Mouse (Mus musculus): ENCODE results near the gene Pdzk1. TPM values are rescaled to one million over a fixed set of nuclear protein-coding genes. Genes with fewer than 3 reads are reported as not detected.

Gene Pdzk1
- polyA plus RNA-seq, 1 experiment from 2014 or later: not detected

GRCm38 (mm10) chr3:96836414-96836813 lies 7.3 kb downstream of the Pdzk1 start:
- H3K9ac ChIP-seq: no peak overlapping the region
- H3K4me3 ChIP-seq (replicated peaks): no peak overlapping the region
- no peaks in the 10 kb centered on the region for H3K36me3 ChIP-seq
- no peak for ATAC-seq (ENCODE audit: insufficient number of reproducible peaks, low FRiP score, low TSS enrichment, low read depth)
- no peak overlapping the region for H3K27ac ChIP-seq (replicated peaks)
- WGBS: 75% methylated on average over 2 of the region's 2 CpGs
- no peak overlapping the region for H3K4me2 ChIP-seq (replicated peaks)
- no peaks in the 10 kb centered on the region for H3K9me3 ChIP-seq (replicated peaks)
- no peaks in the 10 kb centered on the region for H3K4me1 ChIP-seq
- H3K27me3 ChIP-seq: no peaks in the 10 kb centered on the region

GRCm38 (mm10) chr3:96838996-96839645 lies 10.0 kb downstream of the Pdzk1 start:
- Histone ChIP-seq H3K4me3 (replicated peaks) (no peak overlapping the region), H3K27ac (replicated peaks) (no peak overlapping the region), H3K9me3 (replicated peaks) (no peaks in the 10 kb centered on the region), H3K27me3 (no peaks in the 10 kb centered on the region), H3K4me1 (no peaks in the 10 kb centered on the region), H3K4me2 (replicated peaks) (no peak overlapping the region), H3K36me3 (no peaks in the 10 kb centered on the region), H3K9ac (no peak overlapping the region)
- ATAC-seq (ENCODE audit: insufficient number of reproducible peaks, low FRiP score, low TSS enrichment, low read depth): no peak
- WGBS: 71% methylated on average over 7 of the region's 7 CpGs

- 91% methylated on average over 6 of the region's 6 CpGs for WGBS
- Histone ChIP-seq H3K9ac (no peak overlapping the region), H3K27me3 (no peaks in the 10 kb centered on the region), H3K27ac (replicated peaks) (no peak overlapping the region), H3K4me1 (no peaks in the 10 kb centered on the region), H3K9me3 (replicated peaks) (no peaks in the 10 kb centered on the region), H3K36me3 (no peaks in the 10 kb centered on the region), H3K4me2 (replicated peaks) (no peak overlapping the region), H3K4me3 (replicated peaks) (no peak overlapping the region)
- no peak for ATAC-seq (ENCODE audit: insufficient number of reproducible peaks, low FRiP score, low TSS enrichment, low read depth)
These were observed 16.1 kb downstream of the Pdzk1 start for GRCm38 (mm10) chr3:96845191-96845590.

GRCm38 (mm10) chr3:96845806-96846205 lies 16.7 kb downstream of the Pdzk1 start:
- H3K4me3 ChIP-seq (replicated peaks): no peak overlapping the region
- no peak for ATAC-seq (ENCODE audit: insufficient number of reproducible peaks, low FRiP score, low TSS enrichment, low read depth)
- no peak overlapping the region for H3K27ac ChIP-seq (replicated peaks)
- no peak overlapping the region for H3K4me2 ChIP-seq (replicated peaks)
- H3K9ac ChIP-seq: no peak overlapping the region
- H3K9me3 ChIP-seq (replicated peaks): no peaks in the 10 kb centered on the region
- H3K4me1 ChIP-seq: no peaks in the 10 kb centered on the region
- WGBS: 86% methylated on average over 9 of the region's 9 CpGs
- no peaks in the 10 kb centered on the region for H3K27me3 ChIP-seq
- no peaks in the 10 kb centered on the region for H3K36me3 ChIP-seq

- Histone ChIP-seq H3K4me3 (replicated peaks) (no peak overlapping the region), H3K36me3 (no peaks in the 10 kb centered on the region), H3K4me2 (replicated peaks) (no peak overlapping the region), H3K9ac (no peak overlapping the region), H3K27ac (replicated peaks) (no peak overlapping the region), H3K27me3 (no peaks in the 10 kb centered on the region), H3K4me1 (no peaks in the 10 kb centered on the region), H3K9me3 (replicated peaks) (no peaks in the 10 kb centered on the region)
- no peak for ATAC-seq (ENCODE audit: insufficient number of reproducible peaks, low FRiP score, low TSS enrichment, low read depth)
- WGBS: 79% methylated on average over 12 of the region's 12 CpGs
These were observed 17.9 kb downstream of the Pdzk1 start for GRCm38 (mm10) chr3:96846985-96847384.

- H3K9ac ChIP-seq: no peak overlapping the region
- H3K9me3 ChIP-seq (replicated peaks): no peaks in the 10 kb centered on the region
- H3K4me1 ChIP-seq: no peaks in the 10 kb centered on the region
- H3K4me2 ChIP-seq (replicated peaks): no peak overlapping the region
- H3K27me3 ChIP-seq: no peaks in the 10 kb centered on the region
- no peak for ATAC-seq (ENCODE audit: insufficient number of reproducible peaks, low FRiP score, low TSS enrichment, low read depth)
- WGBS: 36% methylated on average over 6 of the region's 6 CpGs
- no peak overlapping the region for H3K27ac ChIP-seq (replicated peaks)
- H3K4me3 ChIP-seq (replicated peaks): no peak overlapping the region
- no peaks in the 10 kb centered on the region for H3K36me3 ChIP-seq
These were observed 18.6 kb downstream of the Pdzk1 start for GRCm38 (mm10) chr3:96847661-96848060.

GRCm38 (mm10) chr3:96848470-96848869 lies 19.4 kb downstream of the Pdzk1 start:
- no peak overlapping the region for H3K27ac ChIP-seq (replicated peaks)
- no peak overlapping the region for H3K9ac ChIP-seq
- no peaks in the 10 kb centered on the region for H3K9me3 ChIP-seq (replicated peaks)
- no peak for ATAC-seq (ENCODE audit: insufficient number of reproducible peaks, low FRiP score, low TSS enrichment, low read depth)
- WGBS: 76% methylated on average over 7 of the region's 8 CpGs
- H3K4me3 ChIP-seq (replicated peaks): no peak overlapping the region
- no peaks in the 10 kb centered on the region for H3K27me3 ChIP-seq
- H3K4me1 ChIP-seq: no peaks in the 10 kb centered on the region
- no peak overlapping the region for H3K4me2 ChIP-seq (replicated peaks)
- no peaks in the 10 kb centered on the region for H3K36me3 ChIP-seq

- WGBS: 79% methylated on average over 2 of the region's 2 CpGs
- Histone ChIP-seq H3K9me3 (replicated peaks) (no peaks in the 10 kb centered on the region), H3K4me1 (no peaks in the 10 kb centered on the region), H3K4me3 (replicated peaks) (no peak overlapping the region), H3K9ac (no peak overlapping the region), H3K27ac (replicated peaks) (no peak overlapping the region), H3K36me3 (no peaks in the 10 kb centered on the region), H3K4me2 (replicated peaks) (no peak overlapping the region), H3K27me3 (no peaks in the 10 kb centered on the region)
- no peak for ATAC-seq (ENCODE audit: insufficient number of reproducible peaks, low FRiP score, low TSS enrichment, low read depth)
These were observed 20.2 kb downstream of the Pdzk1 start for GRCm38 (mm10) chr3:96849168-96849727.

- H3K9ac ChIP-seq: no peak overlapping the region
- H3K4me2 ChIP-seq (replicated peaks): no peak overlapping the region
- H3K27ac ChIP-seq (replicated peaks): no peak overlapping the region
- no peak for ATAC-seq (ENCODE audit: insufficient number of reproducible peaks, low FRiP score, low TSS enrichment, low read depth)
- no peaks in the 10 kb centered on the region for H3K27me3 ChIP-seq
- 74% methylated on average over 6 of the region's 6 CpGs for WGBS
- H3K4me3 ChIP-seq (replicated peaks): no peak overlapping the region
- H3K36me3 ChIP-seq: no peaks in the 10 kb centered on the region
- no peaks in the 10 kb centered on the region for H3K4me1 ChIP-seq
- H3K9me3 ChIP-seq (replicated peaks): no peaks in the 10 kb centered on the region
These were observed 23.5 kb downstream of the Pdzk1 start for GRCm38 (mm10) chr3:96852561-96852960.

GRCm38 (mm10) chr3:96854376-96854775 lies 25.3 kb downstream of the Pdzk1 start:
- Histone ChIP-seq H3K4me3 (replicated peaks) (no peak overlapping the region), H3K36me3 (no peaks in the 10 kb centered on the region), H3K9me3 (replicated peaks) (no peaks in the 10 kb centered on the region), H3K9ac (no peak overlapping the region), H3K27me3 (no peaks in the 10 kb centered on the region), H3K27ac (replicated peaks) (no peak overlapping the region), H3K4me2 (replicated peaks) (no peak overlapping the region), H3K4me1 (no peaks in the 10 kb centered on the region)
- WGBS: 80% methylated on average over 4 of the region's 4 CpGs
- no peak for ATAC-seq (ENCODE audit: insufficient number of reproducible peaks, low FRiP score, low TSS enrichment, low read depth)

- no peak overlapping the region for H3K27ac ChIP-seq (replicated peaks)
- H3K4me3 ChIP-seq (replicated peaks): no peak overlapping the region
- no peaks in the 10 kb centered on the region for H3K9me3 ChIP-seq (replicated peaks)
- no peak for ATAC-seq (ENCODE audit: insufficient number of reproducible peaks, low FRiP score, low TSS enrichment, low read depth)
- no peaks in the 10 kb centered on the region for H3K36me3 ChIP-seq
- no peak overlapping the region for H3K9ac ChIP-seq
- 79% methylated on average over 3 of the region's 3 CpGs for WGBS
- no peaks in the 10 kb centered on the region for H3K27me3 ChIP-seq
- H3K4me1 ChIP-seq: no peaks in the 10 kb centered on the region
- no peak overlapping the region for H3K4me2 ChIP-seq (replicated peaks)
These were observed 26.7 kb downstream of the Pdzk1 start for GRCm38 (mm10) chr3:96855833-96856232.

GRCm38 (mm10) chr3:96860498-96860897 lies 31.4 kb downstream of the Pdzk1 start:
- Histone ChIP-seq H3K4me3 (replicated peaks) (no peak overlapping the region), H3K4me2 (replicated peaks) (no peak overlapping the region), H3K9ac (no peak overlapping the region), H3K27me3 (no peaks in the 10 kb centered on the region), H3K4me1 (no peaks in the 10 kb centered on the region), H3K9me3 (replicated peaks) (no peaks in the 10 kb centered on the region), H3K36me3 (no peaks in the 10 kb centered on the region), H3K27ac (replicated peaks) (no peak overlapping the region)
- ATAC-seq (ENCODE audit: insufficient number of reproducible peaks, low FRiP score, low TSS enrichment, low read depth): no peak
- 87% methylated on average over 5 of the region's 5 CpGs for WGBS

Data from embryonic facial prominence, embryonic 15.5 days (tissue).